Mouse (Mus musculus): ENCODE results near the gene Pfkfb4. TPM values are rescaled to one million over a fixed set of nuclear protein-coding genes. Genes with fewer than 3 reads are reported as not detected.

Pfkfb4 gene
- total RNA-seq, 2 experiments from 2014 or later, result 10.0 to 10.9 TPM

DNA sequence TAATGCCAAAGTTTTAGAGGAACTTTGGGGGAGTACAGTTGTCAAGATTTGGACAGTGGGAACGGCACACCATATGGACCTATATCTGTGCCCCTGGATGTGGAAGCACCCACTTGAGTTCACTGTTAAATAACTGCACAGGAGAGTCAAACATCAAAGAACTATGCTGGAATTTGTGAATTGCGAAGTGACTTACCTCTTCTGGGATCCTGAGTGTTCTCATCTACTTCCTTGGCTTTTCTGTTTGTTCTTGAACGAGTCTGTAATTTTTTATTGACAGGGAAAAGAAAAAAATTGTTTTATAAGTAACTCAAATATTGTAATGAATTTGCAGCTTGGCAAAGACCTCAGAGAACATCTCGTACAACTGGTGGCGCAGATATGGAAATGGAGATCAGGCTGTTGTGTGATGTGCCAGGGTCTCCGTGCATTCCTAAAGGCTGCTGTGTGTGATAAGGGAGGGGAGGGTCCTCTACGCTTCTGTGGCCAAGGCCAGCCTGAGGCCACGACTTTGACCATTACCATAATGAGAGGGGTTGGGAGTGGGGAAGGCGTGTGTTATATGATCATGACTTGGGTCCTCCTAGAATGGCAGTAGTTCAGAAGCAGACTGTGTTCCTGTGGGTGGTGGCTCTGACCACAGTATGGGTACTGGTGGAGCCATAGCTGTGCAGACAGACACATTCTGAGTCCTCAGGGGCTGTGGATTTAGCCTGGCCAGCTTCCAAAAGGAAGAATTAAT, 1.2 kb downstream of the Pfkfb4 start:
- DNase-seq (ENCODE audit: extremely low spot score in 1 of 2, low spot score in 1 of 2), result no peak

- DNase-seq (ENCODE audit: extremely low spot score in 1 of 2, low spot score in 1 of 2), result no peak
Observed at GRCm38 (mm10) chr9:108996411-108996810, 4.8 kb downstream of the Pfkfb4 start.

DNA sequence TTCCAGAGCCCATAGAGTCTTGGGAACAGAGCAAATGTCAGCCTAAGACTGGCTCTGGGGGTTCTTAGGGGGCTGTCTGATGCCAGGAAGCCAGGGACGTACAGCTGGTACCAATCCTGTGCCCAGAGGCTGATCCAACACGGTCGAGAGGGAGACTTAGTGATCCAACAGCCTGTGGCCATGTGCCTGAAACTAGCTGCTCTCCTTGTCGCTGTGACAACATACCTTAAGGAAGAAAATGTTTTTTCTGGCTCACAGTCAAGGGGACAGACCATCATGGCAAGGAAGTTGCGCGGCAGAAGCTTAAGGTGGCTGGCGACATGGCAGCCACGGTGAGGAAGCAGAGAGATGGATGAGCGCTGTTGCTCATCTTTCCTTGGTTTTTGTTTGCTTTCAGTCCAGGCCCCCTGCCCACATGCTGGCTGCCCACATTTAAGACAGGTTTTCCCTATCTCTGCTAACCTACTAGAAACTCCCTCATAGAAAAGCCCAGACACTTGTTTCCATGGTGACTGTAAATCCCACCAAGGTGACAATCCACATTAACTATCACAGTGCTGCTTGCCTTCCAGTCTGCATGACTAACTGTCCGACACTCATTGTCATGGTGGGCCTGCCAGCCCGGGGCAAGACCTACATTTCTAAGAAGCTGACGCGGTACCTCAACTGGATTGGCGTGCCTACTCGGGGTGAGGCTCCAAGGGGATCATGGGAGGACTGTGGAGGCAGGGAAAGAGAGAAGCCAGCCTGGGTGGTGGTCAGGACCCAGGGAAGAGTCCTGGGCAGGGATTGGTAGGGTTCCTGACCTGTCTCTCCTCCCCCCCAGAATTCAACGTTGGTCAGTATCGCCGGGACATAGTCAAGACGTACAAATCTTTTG, 6.9 kb downstream of the Pfkfb4 start:
- no peak for DNase-seq (ENCODE audit: extremely low spot score in 1 of 2, low spot score in 1 of 2)

DNA sequence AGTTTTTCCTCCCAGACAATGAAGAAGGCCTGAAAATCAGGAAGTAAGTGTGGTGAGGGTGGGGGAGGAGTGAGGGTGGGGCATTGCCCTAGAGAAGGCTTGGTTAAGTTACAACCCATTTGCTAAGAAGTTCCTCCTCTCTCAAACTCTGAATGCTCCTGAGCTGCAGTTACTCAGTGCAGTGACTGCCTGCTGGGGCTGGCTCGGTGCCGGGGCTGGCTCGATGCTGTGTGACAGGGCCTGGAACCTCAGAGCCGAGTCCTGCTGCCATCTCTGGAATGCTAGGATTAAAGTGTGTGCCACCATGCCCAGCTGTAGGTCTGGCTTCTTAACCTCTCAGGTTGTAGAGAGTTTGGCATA, 7.6 kb downstream of the Pfkfb4 start:
- DNase-seq (ENCODE audit: extremely low spot score in 1 of 2, low spot score in 1 of 2), result no peak

GRCm38 (mm10) chr9:109000726-109001125, 9.1 kb downstream of the Pfkfb4 start:
- peak; percentile 37 to 64 for DNase-seq (ENCODE audit: extremely low spot score in 1 of 2, low spot score in 1 of 2)

DNA sequence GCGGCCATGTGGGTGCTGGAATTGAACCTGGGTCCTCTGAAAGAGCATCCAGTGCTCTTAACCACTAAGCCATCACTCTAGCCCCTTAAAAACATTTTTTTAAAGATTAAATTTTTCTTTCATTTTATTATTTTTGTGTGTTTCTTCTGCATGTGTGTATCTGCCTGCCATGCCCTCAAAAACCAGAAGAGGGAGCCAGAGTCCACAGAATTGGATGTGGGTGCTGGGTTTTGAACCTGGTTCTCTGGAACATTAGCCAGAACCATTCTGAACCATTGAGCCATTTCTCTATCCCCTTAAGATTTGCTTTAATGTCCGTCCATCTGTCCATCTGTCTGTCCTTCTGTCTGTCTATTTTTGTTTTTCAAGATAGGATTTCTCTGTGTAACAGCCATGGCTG, 11.6 kb downstream of the Pfkfb4 start:
- DNase-seq (ENCODE audit: extremely low spot score in 1 of 2, low spot score in 1 of 2), result peak in 1 of 2 experiments; percentile 55

- no peak for DNase-seq (ENCODE audit: extremely low spot score in 1 of 2, low spot score in 1 of 2)
Observed at GRCm38 (mm10) chr9:109007025-109007780, 15.6 kb downstream of the Pfkfb4 start.

DNA sequence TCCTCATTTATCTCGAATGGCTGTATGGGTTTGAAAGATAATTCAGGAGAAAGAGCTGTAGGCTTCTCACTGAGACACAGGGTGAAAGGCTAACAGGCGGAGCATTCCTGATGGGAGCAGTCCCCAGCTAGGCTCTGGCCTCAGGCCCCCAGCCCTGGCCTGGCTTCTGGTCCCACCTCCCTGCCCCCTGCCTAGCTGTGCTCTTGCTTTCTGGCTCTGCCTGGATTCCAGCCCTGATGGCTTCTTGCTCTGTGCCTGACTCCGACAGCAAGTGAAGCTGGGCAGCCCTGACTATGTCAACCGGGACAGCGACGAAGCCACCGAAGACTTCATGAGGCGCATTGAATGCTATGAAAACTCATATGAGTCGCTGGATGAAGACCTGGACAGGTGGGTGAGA, 16.5 kb downstream of the Pfkfb4 start:
- no peak for DNase-seq (ENCODE audit: extremely low spot score in 1 of 2, low spot score in 1 of 2)

- DNase-seq (ENCODE audit: extremely low spot score in 1 of 2, low spot score in 1 of 2), result no peak
Observed at GRCm38 (mm10) chr9:109008994-109009635, 17.5 kb downstream of the Pfkfb4 start.

GRCm38 (mm10) chr9:109009636-109010315, 18.2 kb downstream of the Pfkfb4 start:
- DNase-seq (ENCODE audit: extremely low spot score in 1 of 2, low spot score in 1 of 2), result no peak

GRCm38 (mm10) chr9:109010316-109010690, 18.7 kb downstream of the Pfkfb4 start:
- DNase-seq (ENCODE audit: extremely low spot score in 1 of 2, low spot score in 1 of 2), result no peak

DNA sequence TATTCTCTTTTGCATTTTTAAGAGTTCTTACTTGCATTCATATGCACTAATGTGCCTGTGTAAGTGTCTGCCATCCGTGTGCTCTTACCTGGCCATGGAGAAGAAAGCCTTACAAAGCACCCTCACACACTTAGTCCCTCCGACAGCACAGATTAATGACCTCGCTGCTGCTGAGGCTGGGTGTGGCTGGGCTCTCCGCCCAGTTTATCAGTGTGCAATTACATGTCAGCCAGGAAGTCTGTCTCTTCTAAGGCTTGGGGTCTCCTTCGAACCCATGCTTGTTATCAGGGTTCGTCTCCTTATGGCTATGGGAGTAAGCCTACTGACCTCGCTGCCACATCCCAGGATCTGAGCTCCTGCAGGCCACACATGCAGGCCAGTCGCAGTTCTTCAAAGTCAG, 23.8 kb downstream of the Pfkfb4 start:
- no peak for DNase-seq (ENCODE audit: extremely low spot score in 1 of 2, low spot score in 1 of 2)

- no peak for DNase-seq (ENCODE audit: extremely low spot score in 1 of 2, low spot score in 1 of 2)
Observed at GRCm38 (mm10) chr9:109016973-109017604, 25.5 kb downstream of the Pfkfb4 start.

GRCm38 (mm10) chr9:109021428-109021827, 29.9 kb downstream of the Pfkfb4 start:
- no peak for DNase-seq (ENCODE audit: extremely low spot score in 1 of 2, low spot score in 1 of 2)

DNA sequence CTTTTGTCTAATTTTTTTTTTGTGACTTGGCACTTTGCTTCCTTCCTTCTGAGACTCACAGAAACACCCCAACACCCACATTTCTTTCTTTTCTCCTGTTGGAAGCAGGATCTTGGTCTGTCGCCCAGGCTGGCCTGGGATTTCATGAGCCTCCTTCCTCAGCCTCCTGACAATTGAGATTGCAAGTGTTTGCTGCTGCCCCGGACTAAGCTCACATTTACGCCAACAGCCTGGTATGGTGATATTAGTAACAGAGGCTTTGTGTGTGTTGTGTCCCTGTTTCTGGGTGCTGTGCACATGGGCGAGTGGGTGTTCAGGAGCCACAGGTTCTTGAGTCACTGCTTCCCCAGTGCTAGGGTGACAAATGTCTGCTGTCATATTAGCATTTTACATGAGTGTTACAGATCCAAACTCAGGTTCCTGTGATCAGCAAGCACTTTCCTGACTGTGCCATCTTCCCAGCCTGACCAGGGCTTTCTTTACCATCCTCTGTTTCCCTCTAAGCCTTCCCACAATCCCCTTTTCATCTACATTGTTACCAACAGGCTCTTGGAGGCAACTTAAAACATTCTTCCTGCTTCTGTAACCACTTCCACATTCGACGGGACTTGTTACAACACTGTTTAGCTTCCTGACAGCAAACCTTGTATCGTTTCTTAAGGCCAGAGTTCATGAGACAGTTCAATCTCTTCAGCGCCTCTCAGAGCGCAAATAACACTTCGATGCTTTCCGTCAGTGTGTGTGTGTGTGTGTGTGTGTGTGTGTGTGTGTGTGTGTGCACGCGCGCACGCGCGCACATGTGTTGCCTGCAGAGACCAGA, 31.5 kb downstream of the Pfkfb4 start:
- no peak for DNase-seq (ENCODE audit: extremely low spot score in 1 of 2, low spot score in 1 of 2)

- no peak for DNase-seq (ENCODE audit: extremely low spot score in 1 of 2, low spot score in 1 of 2)
Observed at GRCm38 (mm10) chr9:109027521-109027920, 35.9 kb downstream of the Pfkfb4 start.

DNA sequence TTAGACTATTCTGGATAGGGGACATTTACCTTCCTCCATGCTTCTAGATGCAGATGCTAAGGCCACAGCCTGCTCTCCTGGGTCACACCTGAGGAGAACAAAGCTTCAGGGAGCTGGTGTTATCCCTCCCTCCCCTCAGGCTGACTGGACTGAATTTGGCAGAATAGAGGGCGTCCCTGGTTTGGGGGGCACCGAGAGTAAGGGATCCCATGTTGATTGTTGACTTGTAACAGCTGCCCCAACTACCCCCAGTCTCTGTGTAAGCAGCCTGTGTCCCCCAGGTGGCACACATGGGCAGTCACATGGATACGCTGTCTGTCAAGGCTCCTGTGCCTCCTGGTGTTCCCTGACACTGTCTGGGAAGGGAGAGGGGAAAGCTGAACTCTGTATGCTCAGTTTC, 36.8 kb downstream of the Pfkfb4 start:
- DNase-seq (ENCODE audit: extremely low spot score in 1 of 2, low spot score in 1 of 2), result no peak

GRCm38 (mm10) chr9:109028919-109029318, 37.3 kb downstream of the Pfkfb4 start:
- no peak for DNase-seq (ENCODE audit: extremely low spot score in 1 of 2, low spot score in 1 of 2)

DNA sequence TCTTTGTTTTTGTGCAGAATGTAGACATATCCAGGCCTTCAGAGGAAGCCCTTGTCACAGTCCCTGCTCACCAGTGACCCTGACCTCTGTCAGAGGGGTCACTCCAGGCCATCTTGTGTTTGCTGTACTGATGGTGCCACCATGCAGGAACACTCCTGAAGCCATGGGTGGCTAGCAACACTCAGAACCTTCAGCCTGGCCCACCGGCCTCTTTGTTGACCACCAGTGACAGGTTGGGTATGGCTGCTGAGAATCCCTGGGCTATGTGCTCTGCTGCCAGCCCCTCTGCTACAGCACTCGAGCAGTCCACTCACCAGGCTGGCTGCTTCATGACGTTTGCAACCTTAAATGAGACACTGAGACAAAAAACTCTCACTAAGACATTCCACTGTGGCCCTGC, 38.7 kb downstream of the Pfkfb4 start:
- DNase-seq (ENCODE audit: extremely low spot score in 1 of 2, low spot score in 1 of 2), result no peak

Data from layer of hippocampus, postnatal 25 days (tissue).